Mouse (Mus musculus) embryo, embryonic 10 days (tissue): ENCODE measurements at regions not wholly inside any gene's neighbourhood (a gene's known extent, or its start where the extent isn't known, plus 50 kb on each side); places are given as distances from the start of the nearest gene placed in this dataset.

Experiments
- DNase-seq: peaks from one replicate; pipeline ENCODE4 v3.0.0-alpha.2; 2015; ENCODE audit warnings: low spot score

DNA sequence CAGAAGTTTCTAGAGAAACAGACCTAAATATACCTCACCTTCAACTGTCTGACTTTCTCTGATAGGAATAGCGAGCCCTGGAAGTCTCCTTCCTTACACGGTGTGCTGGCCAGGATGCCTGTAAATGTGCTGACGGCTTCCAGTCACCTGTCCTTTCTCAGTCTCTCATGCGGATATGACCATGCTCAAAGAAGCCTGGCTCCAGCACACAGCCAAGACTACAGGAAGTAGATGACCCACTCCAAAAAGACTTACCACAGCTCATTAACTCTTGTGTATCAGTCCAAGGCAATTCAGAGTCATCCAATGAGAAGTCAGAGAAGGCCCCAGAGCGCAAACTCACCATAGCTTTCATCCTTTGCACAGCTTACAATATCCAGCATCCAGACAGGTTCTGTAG, 186.3 kb downstream of the Synb start:
- no peak for DNase-seq

DNA sequence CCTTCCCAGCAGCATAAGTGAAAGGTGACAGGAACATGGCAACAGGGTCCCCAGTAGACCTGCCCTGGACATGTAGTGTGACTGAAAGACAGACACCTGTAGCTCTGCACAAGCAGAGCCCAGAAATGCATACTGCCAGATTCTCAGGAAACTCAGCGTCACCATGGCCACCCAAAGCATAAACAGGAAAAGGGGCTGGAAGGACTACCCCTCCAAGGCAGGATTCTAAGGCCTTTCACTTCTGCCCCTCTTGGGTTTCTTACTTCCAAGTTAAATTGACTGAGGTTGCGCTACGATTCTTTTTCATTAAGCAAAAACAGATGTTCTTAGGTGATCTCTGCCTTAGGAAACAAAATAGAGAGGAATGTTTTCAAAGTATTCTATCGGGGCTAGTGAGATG, 189.5 kb downstream of the Synb start:
- peak; percentile 6 for DNase-seq

DNA sequence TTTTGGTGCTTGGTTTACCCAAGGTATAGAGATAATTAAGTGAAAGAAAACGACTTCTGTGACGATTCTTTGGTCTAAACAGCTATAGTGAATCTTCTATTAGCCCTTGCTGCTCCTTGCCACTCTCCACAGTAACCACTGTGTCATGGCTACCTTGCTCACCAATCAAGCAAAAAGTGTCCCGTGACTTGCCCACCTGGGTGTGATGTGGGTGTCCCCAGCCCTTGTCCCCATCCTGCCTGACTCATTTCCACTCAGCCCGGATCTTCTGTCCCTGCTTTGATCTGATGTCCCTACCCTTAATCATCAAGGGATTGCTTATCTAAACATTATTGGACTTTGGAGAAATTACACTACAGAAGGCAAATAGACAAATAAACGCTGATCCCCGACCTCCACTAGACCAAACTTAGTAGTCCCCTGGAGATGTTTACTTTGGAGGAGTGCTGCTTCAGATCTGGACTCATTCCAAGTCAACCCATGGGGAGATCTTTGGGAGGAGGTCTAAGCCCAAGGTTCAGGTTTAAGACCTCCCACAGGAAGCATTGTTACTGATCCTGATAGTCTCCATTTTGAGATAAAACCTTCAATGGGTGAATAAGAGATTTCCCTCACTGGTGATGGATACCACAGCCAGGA, 190.6 kb downstream of the Synb start:
- no peak for DNase-seq

DNA sequence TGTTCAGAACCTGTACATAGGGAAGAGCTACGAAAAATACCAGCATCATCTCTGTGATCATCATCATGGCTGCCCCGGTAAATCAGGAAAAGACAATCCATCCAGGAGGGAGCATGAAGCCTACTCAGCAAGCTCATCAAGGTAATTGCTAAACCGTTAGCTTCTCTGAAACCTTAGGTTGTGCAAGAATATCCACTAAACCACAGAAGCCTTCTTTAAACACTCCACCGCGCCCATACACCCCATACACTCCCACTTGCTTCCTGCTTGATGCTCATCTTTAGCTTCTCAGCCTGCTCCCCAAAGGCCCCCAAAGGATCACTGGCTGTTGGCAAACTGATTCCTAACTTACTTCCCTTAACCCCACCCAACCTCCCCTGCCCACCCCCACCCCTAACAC, 193.2 kb downstream of the Synb start:
- no peak for DNase-seq

DNA sequence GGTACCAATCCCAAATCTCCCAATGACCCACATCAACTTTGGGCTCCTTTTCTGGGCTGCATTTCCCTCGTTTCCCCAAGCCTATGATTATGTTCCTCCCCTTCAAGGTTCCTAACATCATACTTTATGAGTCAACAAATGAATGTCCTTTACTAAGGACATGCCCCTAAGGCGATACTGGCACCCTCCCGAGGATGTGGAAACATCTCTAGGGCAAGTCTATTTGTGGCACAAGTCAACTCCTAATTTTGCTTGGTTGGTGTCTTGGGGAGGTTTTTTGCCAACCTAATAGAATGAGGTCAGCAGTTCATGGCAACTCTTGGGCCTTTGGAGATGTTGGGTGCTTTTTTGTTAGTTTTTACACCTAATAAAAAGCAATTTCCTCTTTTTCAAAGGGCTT, 198.5 kb downstream of the Synb start:
- no peak for DNase-seq
